Mouse (Mus musculus): Measurements from ENCODE around the gene Gm10097. TPM values are rescaled to one million over a fixed set of nuclear protein-coding genes. Genes with fewer than 3 reads are reported as not detected.

The Gm10097 gene
- polyA plus RNA-seq (2012; ENCODE audit: insufficient read depth, low replicate concordance), result not detected in 2 replicates

- Histone ChIP-seq H3K27me3 (replicated peaks) (no peaks in the 10 kb centered on the region), H3K36me3 (replicated peaks; ENCODE audit: low read length) (peaks cover 87% of the 10 kb centered on the region), H3K9me3 (no peaks in the 10 kb centered on the region), H3K4me1 (peaks cover 14% of the 10 kb centered on the region; the same call in 1 of the 2 replicates), H3K4me3 (replicated peaks) (no peak within 1 kb of the TSS)
- TF ChIP-seq FLI1 (IDR thresholded peaks at IDR 0.05; ENCODE audit: low read length), result no peak
- TF ChIP-seq GATA1 (IDR thresholded peaks at IDR 0.05; ENCODE audit: borderline replicate concordance, low read length), result no peak
Observed at GRCm38 (mm10) chr10:5068676-5069265, at the start of gene Gm10097. Gene Gm10097, plus strand, starts transcription at chr10:5069192.

GRCm38 (mm10) chr10:5025906-5026305 is 43.1 kb upstream of the Gm10097 start:
- Histone ChIP-seq H3K9me3 (no peaks in the 10 kb centered on the region), H3K4me3 (replicated peaks) (no peak overlapping the region), H3K27me3 (replicated peaks) (no peaks in the 10 kb centered on the region), H3K36me3 (replicated peaks; ENCODE audit: low read length) (peaks cover 95% of the 10 kb centered on the region), H3K4me1 (peaks cover 24% of the 10 kb centered on the region)
- TF ChIP-seq GATA1 (IDR thresholded peaks at IDR 0.05; ENCODE audit: borderline replicate concordance, low read length) (no peak), FLI1 (IDR thresholded peaks at IDR 0.05; ENCODE audit: low read length) (no peak)

GRCm38 (mm10) chr10:5027208-5027607 is 41.8 kb upstream of the Gm10097 start:
- TF ChIP-seq FLI1 (IDR thresholded peaks at IDR 0.05; ENCODE audit: low read length) (no peak), GATA1 (IDR thresholded peaks at IDR 0.05; ENCODE audit: borderline replicate concordance, low read length) (no peak)
- peaks cover 95% of the 10 kb centered on the region for H3K36me3 ChIP-seq (replicated peaks; ENCODE audit: low read length)
- no peak overlapping the region for H3K4me3 ChIP-seq (replicated peaks)
- H3K27me3 ChIP-seq (replicated peaks), result no peaks in the 10 kb centered on the region
- H3K4me1 ChIP-seq, result peaks cover 24% of the 10 kb centered on the region
- no peaks in the 10 kb centered on the region for H3K9me3 ChIP-seq

- Histone ChIP-seq H3K9me3 (no peaks in the 10 kb centered on the region), H3K27me3 (replicated peaks) (no peaks in the 10 kb centered on the region), H3K4me1 (peaks cover 24% of the 10 kb centered on the region), H3K36me3 (replicated peaks; ENCODE audit: low read length) (peaks cover 95% of the 10 kb centered on the region), H3K4me3 (replicated peaks) (no peak overlapping the region)
- TF ChIP-seq FLI1 (IDR thresholded peaks at IDR 0.05; ENCODE audit: low read length), result no peak
- no peak for TF ChIP-seq GATA1 (IDR thresholded peaks at IDR 0.05; ENCODE audit: borderline replicate concordance, low read length)
Observed at GRCm38 (mm10) chr10:5028301-5028700, 40.7 kb upstream of the Gm10097 start.

- no peak overlapping the region for H3K4me3 ChIP-seq (replicated peaks)
- H3K36me3 ChIP-seq (replicated peaks; ENCODE audit: low read length), result peaks cover 96% of the 10 kb centered on the region
- TF ChIP-seq FLI1 (IDR thresholded peaks at IDR 0.05; ENCODE audit: low read length) (no peak), GATA1 (IDR thresholded peaks at IDR 0.05; ENCODE audit: borderline replicate concordance, low read length) (no peak)
- peaks cover 24% of the 10 kb centered on the region for H3K4me1 ChIP-seq
- no peaks in the 10 kb centered on the region for H3K27me3 ChIP-seq (replicated peaks)
- H3K9me3 ChIP-seq, result no peaks in the 10 kb centered on the region
Observed at GRCm38 (mm10) chr10:5029161-5029560, 39.8 kb upstream of the Gm10097 start.

- H3K9me3 ChIP-seq, result no peaks in the 10 kb centered on the region
- H3K4me3 ChIP-seq (replicated peaks), result no peak overlapping the region
- H3K27me3 ChIP-seq (replicated peaks), result no peaks in the 10 kb centered on the region
- TF ChIP-seq FLI1 (IDR thresholded peaks at IDR 0.05; ENCODE audit: low read length), result no peak
- TF ChIP-seq GATA1 (IDR thresholded peaks at IDR 0.05; ENCODE audit: borderline replicate concordance, low read length), result no peak
- H3K4me1 ChIP-seq, result peaks cover 24% of the 10 kb centered on the region
- H3K36me3 ChIP-seq (replicated peaks; ENCODE audit: low read length), result peaks cover 95% of the 10 kb centered on the region
Observed at GRCm38 (mm10) chr10:5029883-5030282, 39.1 kb upstream of the Gm10097 start.

GRCm38 (mm10) chr10:5032192-5033048 is 36.6 kb upstream of the Gm10097 start:
- TF ChIP-seq FLI1 (IDR thresholded peaks at IDR 0.05; ENCODE audit: low read length), result no peak
- Histone ChIP-seq H3K36me3 (replicated peaks; ENCODE audit: low read length) (peaks cover 97% of the 10 kb centered on the region), H3K4me3 (replicated peaks) (no peak overlapping the region), H3K27me3 (replicated peaks) (no peaks in the 10 kb centered on the region), H3K4me1 (peaks cover 17% of the 10 kb centered on the region), H3K9me3 (no peaks in the 10 kb centered on the region)

GRCm38 (mm10) chr10:5041254-5041653 is 27.7 kb upstream of the Gm10097 start:
- TF ChIP-seq FLI1 (IDR thresholded peaks at IDR 0.05; ENCODE audit: low read length) (no peak), GATA1 (IDR thresholded peaks at IDR 0.05; ENCODE audit: borderline replicate concordance, low read length) (no peak)
- Histone ChIP-seq H3K27me3 (replicated peaks) (no peaks in the 10 kb centered on the region), H3K36me3 (replicated peaks; ENCODE audit: low read length) (peaks cover 100% of the 10 kb centered on the region), H3K9me3 (no peaks in the 10 kb centered on the region), H3K4me3 (replicated peaks) (no peak overlapping the region), H3K4me1 (no peaks in the 10 kb centered on the region)

GRCm38 (mm10) chr10:5044481-5044880 is 24.5 kb upstream of the Gm10097 start:
- H3K27me3 ChIP-seq (replicated peaks), result no peaks in the 10 kb centered on the region
- no peaks in the 10 kb centered on the region for H3K4me1 ChIP-seq
- H3K36me3 ChIP-seq (replicated peaks; ENCODE audit: low read length), result peaks cover 100% of the 10 kb centered on the region
- H3K9me3 ChIP-seq, result no peaks in the 10 kb centered on the region
- TF ChIP-seq FLI1 (IDR thresholded peaks at IDR 0.05; ENCODE audit: low read length) (no peak), GATA1 (IDR thresholded peaks at IDR 0.05; ENCODE audit: borderline replicate concordance, low read length) (no peak)
- H3K4me3 ChIP-seq (replicated peaks), result no peak overlapping the region

GRCm38 (mm10) chr10:5045213-5045612 is 23.8 kb upstream of the Gm10097 start:
- H3K27me3 ChIP-seq (replicated peaks), result no peaks in the 10 kb centered on the region
- no peaks in the 10 kb centered on the region for H3K4me1 ChIP-seq
- H3K36me3 ChIP-seq (replicated peaks; ENCODE audit: low read length), result peaks cover 96% of the 10 kb centered on the region
- H3K4me3 ChIP-seq (replicated peaks), result no peak overlapping the region
- H3K9me3 ChIP-seq, result no peaks in the 10 kb centered on the region
- TF ChIP-seq GATA1 (IDR thresholded peaks at IDR 0.05; ENCODE audit: borderline replicate concordance, low read length), result no peak
- no peak for TF ChIP-seq FLI1 (IDR thresholded peaks at IDR 0.05; ENCODE audit: low read length)
